ENCODE assay signal across 21 mouse cellular contexts in genomic region chr15:80430324-80430723, GRCm38 (mm10).
DNase-seq lines count a peak whose midpoint lies in the region; ATAC-seq and TF ChIP-seq lines count a peak whose summit lies in the region.
"Had no signal": no experiment of that assay in that cellular context is flagged by ENCODE, and none has a peak within 500 bp of the region (broad histone marks: within the 10 kb centered on the region; RNA-seq: fewer than 3 reads in every experiment).

No protein-coding gene starts in this region.

- no peak for DNase-seq in frontal cortex, postnatal 14 days (ENCODE audit: low spot score in 2 of 2)
- peak; percentile 43 for DNase-seq in right cerebral cortex, adult 18-20 months
- no peak for DNase-seq in right cerebral cortex, postnatal 36 days (ENCODE audit: low spot score in 2 of 2)
- peak; percentile 60 for DNase-seq in hindbrain, postnatal 0 days (ENCODE audit: low spot score)
- peak; percentile 39 for DNase-seq in retina, postnatal 7 days (ENCODE audit: low read depth, low spot score)
- no peak for DNase-seq in kidney, adult 8-10 months
- DNase-seq in Muller cell, postnatal 12 days (ENCODE audit: inconsistent ontology term) = no peak
- DNase-seq: adrenal gland, postnatal 25 days; cerebellum, adult 9-10 months; embryo, embryonic 11 days; gastrocnemius, adult 2 months; heart, postnatal 36 days; kidney, adult 11 months; kidney, postnatal 10 days; layer of hippocampus, adult 9-11 months; liver; lung, adult 18-20 months; thymus, adult 18-20 months had no signal

- no peak overlapping the region for H3K9ac ChIP-seq in hindbrain, postnatal 0 days (replicated peaks; ENCODE audit: low read length)
- H3K9ac ChIP-seq: forebrain, embryonic 13.5 days; heart, embryonic 13.5 days had no signal

- H3K36me3 ChIP-seq in hindbrain, postnatal 0 days (ENCODE audit: insufficient read depth, low read length) = no peaks in the 10 kb centered on the region
- H3K36me3 ChIP-seq: heart, embryonic 13.5 days had no signal

- no peak overlapping the region; the same call in 1 of the 2 replicates for H3K27ac ChIP-seq in hindbrain, postnatal 0 days
- H3K27ac ChIP-seq: forebrain, embryonic 13.5 days; gastrocnemius, adult 2 months; heart, embryonic 13.5 days had no signal

- no peak for TF ChIP-seq CTCF in hindbrain, postnatal 0 days (IDR thresholded peaks at IDR 0.05; ENCODE audit: low read depth)

- H3K9me3 ChIP-seq in hindbrain, postnatal 0 days (ENCODE audit: low read length) = no peaks in the 10 kb centered on the region
- H3K9me3 ChIP-seq: forebrain, embryonic 13.5 days; heart, embryonic 13.5 days had no signal

- no peak overlapping the region for H3K4me3 ChIP-seq in hindbrain, postnatal 0 days (ENCODE audit: low read length)
- H3K4me3 ChIP-seq: forebrain, embryonic 13.5 days; gastrocnemius, adult 2 months; heart, embryonic 13.5 days had no signal

- H3K4me2 ChIP-seq in hindbrain, postnatal 0 days (ENCODE audit: low read depth, low read length) = 0 out of 2 replicates have a peak overlapping the region, but pooled peaks have one; percentile 5
- H3K4me2 ChIP-seq: forebrain, embryonic 13.5 days; heart, embryonic 13.5 days had no signal

- ATAC-seq in frontal cortex, adult (ENCODE audit: low TSS enrichment) = peak; percentile 70; the same call in 1 of the 2 replicates
- ATAC-seq in hindbrain, postnatal 0 days = no peak
- ATAC-seq: forebrain, embryonic 13.5 days had no signal

- no peaks in the 10 kb centered on the region for H3K4me1 ChIP-seq in hindbrain, postnatal 0 days (ENCODE audit: insufficient read depth, low read length)
- H3K4me1 ChIP-seq: heart, embryonic 13.5 days had no signal

- WGBS in hindbrain, postnatal 0 days = 60% methylated on average over 11 of the region's 11 CpGs

- H3K27me3 ChIP-seq in hindbrain, postnatal 0 days (ENCODE audit: insufficient read depth, low read length) = no peaks in the 10 kb centered on the region
- H3K27me3 ChIP-seq: forebrain, embryonic 13.5 days had no signal

Comparison
In these comparisons a context has a peak if more than half of its experiments do, and no peak if none do; other contexts are left out.
1. DNase-seq: peak in right cerebral cortex, adult 18-20 months (single experiment), hindbrain, postnatal 0 days (single experiment) and retina, postnatal 7 days (single experiment); none in frontal cortex, postnatal 14 days (0 of 2), right cerebral cortex, postnatal 36 days (0 of 2), kidney, adult 8-10 months (0 of 2) and Muller cell, postnatal 12 days (single experiment).